Mouse (Mus musculus): Measurements from ENCODE around the gene Tbc1d32. TPM values are rescaled to one million over a fixed set of nuclear protein-coding genes. Genes with fewer than 3 reads are reported as not detected.

Tbc1d32 gene
- 3.0 and 3.2 TPM in 2 replicates for polyA plus RNA-seq (2015; fragmentation: Nextera tagmentation; extraction: Ambion mirVana)

- Histone ChIP-seq H3K9me3 (replicated peaks) (no peaks in the 10 kb centered on the region), H3K36me3 (no peaks in the 10 kb centered on the region), H3K4me3 (replicated peaks) (peak within 1 kb of the TSS; percentile 55), H3K9ac (peak within 1 kb of the TSS; percentile 42), H3K4me2 (replicated peaks) (peak within 1 kb of the TSS; percentile 48), H3K27ac (replicated peaks) (peak within 1 kb of the TSS; percentile 89), H3K27me3 (no peaks in the 10 kb centered on the region), H3K4me1 (peaks cover 6% of the 10 kb centered on the region; the same call in 1 of the 2 replicates)
- peak; percentile 94 for ATAC-seq (ENCODE audit: insufficient number of reproducible peaks, low FRiP score, low TSS enrichment, low read depth)
- 3% methylated on average over 42 of the region's 42 CpGs for WGBS
These were observed at the start of gene Tbc1d32 for GRCm38 (mm10) chr10:56228568-56229209. Tbc1d32 (minus strand) TSS chr10:56228689.

- H3K27ac ChIP-seq (replicated peaks): no peak overlapping the region
- peaks cover 6% of the 10 kb centered on the region; the same call in 1 of the 2 replicates for H3K4me1 ChIP-seq
- peak overlapping the region; percentile 48 for H3K4me2 ChIP-seq (replicated peaks)
- 75% methylated on average over 8 of the region's 8 CpGs for WGBS
- H3K9me3 ChIP-seq (replicated peaks): no peaks in the 10 kb centered on the region
- H3K27me3 ChIP-seq: no peaks in the 10 kb centered on the region
- peak overlapping the region; percentile 42; the same call in 1 of the 2 replicates for H3K9ac ChIP-seq
- peak overlapping the region; percentile 55 for H3K4me3 ChIP-seq (replicated peaks)
- H3K36me3 ChIP-seq: no peaks in the 10 kb centered on the region
- ATAC-seq (ENCODE audit: insufficient number of reproducible peaks, low FRiP score, low TSS enrichment, low read depth): no peak
These were observed 666 bp downstream of the Tbc1d32 start for GRCm38 (mm10) chr10:56227771-56228275.

GRCm38 (mm10) chr10:56215797-56216196 is 12.7 kb downstream of the Tbc1d32 start:
- H3K9me3 ChIP-seq (replicated peaks): no peaks in the 10 kb centered on the region
- no peaks in the 10 kb centered on the region for H3K27me3 ChIP-seq
- no peak overlapping the region for H3K4me3 ChIP-seq (replicated peaks)
- no peak overlapping the region for H3K4me2 ChIP-seq (replicated peaks)
- 73% methylated on average over 3 of the region's 3 CpGs for WGBS
- H3K36me3 ChIP-seq: no peaks in the 10 kb centered on the region
- H3K4me1 ChIP-seq: no peaks in the 10 kb centered on the region
- ATAC-seq (ENCODE audit: insufficient number of reproducible peaks, low FRiP score, low TSS enrichment, low read depth): no peak
- no peak overlapping the region for H3K27ac ChIP-seq (replicated peaks)
- H3K9ac ChIP-seq: no peak overlapping the region

- no peak for ATAC-seq (ENCODE audit: insufficient number of reproducible peaks, low FRiP score, low TSS enrichment, low read depth)
- no peak overlapping the region for H3K9ac ChIP-seq
- no peak overlapping the region for H3K27ac ChIP-seq (replicated peaks)
- 95% methylated on average over 1 of the region's 1 CpGs for WGBS
- H3K27me3 ChIP-seq: no peaks in the 10 kb centered on the region
- H3K4me2 ChIP-seq (replicated peaks): no peak overlapping the region
- no peaks in the 10 kb centered on the region; the same call in 1 of the 2 replicates for H3K36me3 ChIP-seq
- no peak overlapping the region for H3K4me3 ChIP-seq (replicated peaks)
- H3K4me1 ChIP-seq: no peaks in the 10 kb centered on the region
- H3K9me3 ChIP-seq (replicated peaks): no peaks in the 10 kb centered on the region
These were observed 18.1 kb downstream of the Tbc1d32 start for GRCm38 (mm10) chr10:56210343-56210742.

- H3K4me1 ChIP-seq: no peaks in the 10 kb centered on the region
- H3K27ac ChIP-seq (replicated peaks): no peak overlapping the region
- 63% methylated on average over 8 of the region's 8 CpGs for WGBS
- H3K4me3 ChIP-seq (replicated peaks): no peak overlapping the region
- H3K4me2 ChIP-seq (replicated peaks): no peak overlapping the region
- no peaks in the 10 kb centered on the region for H3K27me3 ChIP-seq
- H3K9ac ChIP-seq: no peak overlapping the region
- H3K9me3 ChIP-seq (replicated peaks): no peaks in the 10 kb centered on the region
- H3K36me3 ChIP-seq: no peaks in the 10 kb centered on the region; the same call in 1 of the 2 replicates
- ATAC-seq (ENCODE audit: insufficient number of reproducible peaks, low FRiP score, low TSS enrichment, low read depth): no peak
These were observed 21.6 kb downstream of the Tbc1d32 start for GRCm38 (mm10) chr10:56206802-56207404.

GRCm38 (mm10) chr10:56204348-56204747 is 24.1 kb downstream of the Tbc1d32 start:
- H3K27ac ChIP-seq (replicated peaks): no peak overlapping the region
- no peaks in the 10 kb centered on the region for H3K27me3 ChIP-seq
- H3K9ac ChIP-seq: no peak overlapping the region
- no peaks in the 10 kb centered on the region for H3K9me3 ChIP-seq (replicated peaks)
- H3K4me3 ChIP-seq (replicated peaks): no peak overlapping the region
- H3K36me3 ChIP-seq: no peaks in the 10 kb centered on the region
- no peaks in the 10 kb centered on the region for H3K4me1 ChIP-seq
- no peak for ATAC-seq (ENCODE audit: insufficient number of reproducible peaks, low FRiP score, low TSS enrichment, low read depth)
- 80% methylated on average over 2 of the region's 2 CpGs for WGBS
- H3K4me2 ChIP-seq (replicated peaks): no peak overlapping the region

GRCm38 (mm10) chr10:56199902-56200301 is 28.6 kb downstream of the Tbc1d32 start:
- Histone ChIP-seq H3K36me3 (no peaks in the 10 kb centered on the region; the same call in 1 of the 2 replicates), H3K4me1 (no peaks in the 10 kb centered on the region), H3K4me2 (replicated peaks) (no peak overlapping the region), H3K4me3 (replicated peaks) (no peak overlapping the region), H3K9ac (no peak overlapping the region), H3K9me3 (replicated peaks) (no peaks in the 10 kb centered on the region), H3K27me3 (no peaks in the 10 kb centered on the region), H3K27ac (replicated peaks) (no peak overlapping the region)
- ATAC-seq (ENCODE audit: insufficient number of reproducible peaks, low FRiP score, low TSS enrichment, low read depth): no peak

GRCm38 (mm10) chr10:56198691-56199090 is 29.8 kb downstream of the Tbc1d32 start:
- no peak overlapping the region for H3K9ac ChIP-seq
- no peaks in the 10 kb centered on the region for H3K27me3 ChIP-seq
- ATAC-seq (ENCODE audit: insufficient number of reproducible peaks, low FRiP score, low TSS enrichment, low read depth): no peak
- no peaks in the 10 kb centered on the region for H3K9me3 ChIP-seq (replicated peaks)
- 38% methylated on average over 3 of the region's 3 CpGs for WGBS
- no peak overlapping the region for H3K4me3 ChIP-seq (replicated peaks)
- no peak overlapping the region for H3K27ac ChIP-seq (replicated peaks)
- no peak overlapping the region for H3K4me2 ChIP-seq (replicated peaks)
- H3K36me3 ChIP-seq: no peaks in the 10 kb centered on the region; the same call in 1 of the 2 replicates
- H3K4me1 ChIP-seq: no peaks in the 10 kb centered on the region

GRCm38 (mm10) chr10:56194310-56194709 is 34.2 kb downstream of the Tbc1d32 start:
- Histone ChIP-seq H3K27ac (replicated peaks) (no peak overlapping the region), H3K9me3 (replicated peaks) (no peaks in the 10 kb centered on the region), H3K4me3 (replicated peaks) (no peak overlapping the region), H3K36me3 (no peaks in the 10 kb centered on the region; the same call in 1 of the 2 replicates), H3K9ac (no peak overlapping the region), H3K27me3 (no peaks in the 10 kb centered on the region), H3K4me1 (no peaks in the 10 kb centered on the region), H3K4me2 (replicated peaks) (no peak overlapping the region)
- ATAC-seq (ENCODE audit: insufficient number of reproducible peaks, low FRiP score, low TSS enrichment, low read depth): no peak
- 86% methylated on average over 7 of the region's 7 CpGs for WGBS

GRCm38 (mm10) chr10:56181727-56182126 is 46.8 kb downstream of the Tbc1d32 start:
- no peaks in the 10 kb centered on the region for H3K9me3 ChIP-seq (replicated peaks)
- H3K27me3 ChIP-seq: no peaks in the 10 kb centered on the region
- H3K36me3 ChIP-seq: 0 out of 2 replicates have a peak, but pooled peaks cover 7% of the 10 kb centered on the region
- H3K4me3 ChIP-seq (replicated peaks): no peak overlapping the region
- 92% methylated on average over 1 of the region's 1 CpGs for WGBS
- H3K9ac ChIP-seq: no peak overlapping the region
- H3K4me1 ChIP-seq: no peaks in the 10 kb centered on the region
- H3K4me2 ChIP-seq (replicated peaks): no peak overlapping the region
- ATAC-seq (ENCODE audit: insufficient number of reproducible peaks, low FRiP score, low TSS enrichment, low read depth): no peak
- no peak overlapping the region for H3K27ac ChIP-seq (replicated peaks)

GRCm38 (mm10) chr10:56173184-56173583 is 55.3 kb downstream of the Tbc1d32 start:
- H3K36me3 ChIP-seq: 0 out of 2 replicates have a peak, but pooled peaks cover 2% of the 10 kb centered on the region
- 77% methylated on average over 5 of the region's 5 CpGs for WGBS
- H3K4me1 ChIP-seq: no peaks in the 10 kb centered on the region
- H3K4me2 ChIP-seq (replicated peaks): no peak overlapping the region
- no peaks in the 10 kb centered on the region for H3K27me3 ChIP-seq
- H3K4me3 ChIP-seq (replicated peaks): no peak overlapping the region
- no peak for ATAC-seq (ENCODE audit: insufficient number of reproducible peaks, low FRiP score, low TSS enrichment, low read depth)
- no peaks in the 10 kb centered on the region for H3K9me3 ChIP-seq (replicated peaks)
- H3K9ac ChIP-seq: no peak overlapping the region
- H3K27ac ChIP-seq (replicated peaks): no peak overlapping the region

Measured in embryonic facial prominence, embryonic 15.5 days (tissue).